Mouse (Mus musculus) E14TG2a.4 (cell line): ENCODE data around the gene Zfp3.

Source experiments
- CTCF ChIP-seq: conservative IDR thresholded peaks from 2 replicates; pipeline ENCODE4 v1.5.1; 2014; ENCODE audit warnings: low read length
- NANOG ChIP-seq: IDR thresholded peaks from 2 replicates; pipeline ENCODE4 v1.6.1; 2014; ENCODE audit warnings: borderline replicate concordance, low read length, mixed read lengths
- POU5F1 ChIP-seq: IDR thresholded peaks from 2 replicates; pipeline ENCODE4 v1.6.1; 2014; ENCODE audit warnings: low read length, borderline replicate concordance

GRCm38 (mm10) chr11:70777634-70778033, 13.6 kb downstream of the Zfp3 start:
- TF ChIP-seq CTCF (no peak), POU5F1 (no peak), NANOG (no peak)
